20 mouse cellular contexts compared by ENCODE assay signal in the genomic region with DNA sequence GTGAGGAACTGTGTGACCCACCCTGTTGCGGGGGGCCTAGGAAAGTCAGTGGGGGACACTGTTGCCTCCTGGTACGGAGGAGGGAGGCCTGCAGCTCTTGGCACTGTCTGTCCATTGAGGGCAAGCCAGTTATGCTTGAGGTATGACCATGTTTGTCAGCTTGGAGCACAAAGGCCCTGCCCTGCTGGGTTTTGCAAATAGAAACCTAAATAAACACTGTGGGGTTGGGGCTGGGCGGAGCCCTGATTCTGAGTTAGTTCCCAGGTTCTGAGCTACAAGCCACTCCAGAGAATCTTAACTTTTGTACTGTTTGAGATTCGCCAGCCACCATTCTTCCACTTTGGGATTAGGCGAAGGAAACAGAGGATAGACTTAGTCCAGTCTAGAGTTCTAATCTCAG. TPM values are rescaled to one million over a fixed set of nuclear protein-coding genes. Genes with fewer than 3 reads are reported as not detected.
DNase-seq lines count a peak whose midpoint lies in the region; ATAC-seq and TF ChIP-seq lines count a peak whose summit lies in the region.
"Had no signal": no experiment of that assay in that cellular context is flagged by ENCODE, and none has a peak within 500 bp of the region (broad histone marks: within the 10 kb centered on the region; RNA-seq: fewer than 3 reads in every experiment).

No protein-coding gene starts in this region.

- no peak for DNase-seq in hindbrain, embryonic 10.5 days (ENCODE audit: low spot score)
- DNase-seq in urinary bladder, adult 18-20 months (ENCODE audit: low spot score in 2 of 2) = peak; percentile 34 to 51
- no peak for DNase-seq in urinary bladder, postnatal 4 days (ENCODE audit: low spot score in 2 of 2)
- DNase-seq in stomach, postnatal 0 days (ENCODE audit: low spot score) = peak; percentile 83
- DNase-seq in heart, postnatal 25 days (ENCODE audit: low spot score) = no peak
- DNase-seq: cerebellum, adult 8-10 months; gastrocnemius, postnatal 14 days; heart, adult 2 months; kidney, adult 2 months had no signal

- peaks cover 25% of the 10 kb centered on the region for H3K4me1 ChIP-seq in hindbrain, embryonic 10.5 days (replicated peaks)
- peaks cover 5% of the 10 kb centered on the region; the same call in 1 of the 2 replicates for H3K4me1 ChIP-seq in hindbrain, embryonic 12.5 days
- H3K4me1 ChIP-seq in liver, embryonic 16.5 days (ENCODE audit: control insufficient read depth, low read depth, low read length) = peaks cover 4% of the 10 kb centered on the region; the same call in 1 of the 2 replicates
- H3K4me1 ChIP-seq in stomach, postnatal 0 days (replicated peaks; ENCODE audit: control insufficient read depth, insufficient read depth) = no peaks in the 10 kb centered on the region
- H3K4me1 ChIP-seq: hindbrain, embryonic 13.5 days; neural tube, embryonic 13.5 days had no signal

- ATAC-seq in hindbrain, embryonic 12.5 days (ENCODE audit: low FRiP score) = no peak
- ATAC-seq in liver, embryonic 16.5 days (ENCODE audit: low read depth) = peak; percentile 64; the same call in 1 of the 2 replicates
- peak; percentile 78 for ATAC-seq in stomach, postnatal 0 days (ENCODE audit: low FRiP score, low TSS enrichment)
- no peak for ATAC-seq in frontal cortex, adult (ENCODE audit: low TSS enrichment)
- ATAC-seq: inflammation-experienced regulatory T-cells, adult 6 months; midbrain, embryonic 13.5 days had no signal

- intact Hi-C loops in heart, postnatal 25 days (cut with DNase I) = no loop called here

- no peak for TF ChIP-seq EP300 in stomach, postnatal 0 days (optimal IDR thresholded peaks at IDR 0.05)

- H3K4me2 ChIP-seq in hindbrain, embryonic 12.5 days (replicated peaks) = no peak overlapping the region
- H3K4me2 ChIP-seq in liver, embryonic 16.5 days (ENCODE audit: low read depth, low read length) = no peak overlapping the region
- no peak overlapping the region for H3K4me2 ChIP-seq in stomach, postnatal 0 days (replicated peaks; ENCODE audit: low read depth)
- H3K4me2 ChIP-seq: hindbrain, embryonic 13.5 days; limb, embryonic 13.5 days; midbrain, embryonic 13.5 days; neural tube, embryonic 13.5 days had no signal

- peak overlapping the region; percentile 8; the same call in 1 of the 2 replicates for H3K27ac ChIP-seq in hindbrain, embryonic 10.5 days
- H3K27ac ChIP-seq in hindbrain, embryonic 12.5 days = no peak overlapping the region
- no peak overlapping the region; the same call in 1 of the 2 replicates for H3K27ac ChIP-seq in liver, embryonic 16.5 days (ENCODE audit: low read length)
- peak overlapping the region; percentile 67 for H3K27ac ChIP-seq in stomach, postnatal 0 days (replicated peaks)
- H3K27ac ChIP-seq: embryonic facial prominence, embryonic 10.5 days; heart, adult 2 months; hindbrain, embryonic 13.5 days; limb, embryonic 13.5 days; macrophage; midbrain, embryonic 13.5 days; neural tube, embryonic 13.5 days had no signal

- H3K36me3 ChIP-seq in hindbrain, embryonic 10.5 days = no peaks in the 10 kb centered on the region
- no peaks in the 10 kb centered on the region for H3K36me3 ChIP-seq in hindbrain, embryonic 12.5 days
- H3K36me3 ChIP-seq in liver, embryonic 16.5 days (ENCODE audit: control insufficient read depth, insufficient read depth) = no peaks in the 10 kb centered on the region
- H3K36me3 ChIP-seq in stomach, postnatal 0 days (ENCODE audit: control insufficient read depth, insufficient read depth, low read length) = no peaks in the 10 kb centered on the region
- H3K36me3 ChIP-seq: embryonic facial prominence, embryonic 10.5 days; hindbrain, embryonic 13.5 days; limb, embryonic 13.5 days; midbrain, embryonic 13.5 days; neural tube, embryonic 13.5 days had no signal

- no peaks in the 10 kb centered on the region for H3K27me3 ChIP-seq in hindbrain, embryonic 10.5 days (ENCODE audit: insufficient read depth, poor library complexity, severe bottlenecking)
- H3K27me3 ChIP-seq in hindbrain, embryonic 12.5 days = no peaks in the 10 kb centered on the region
- H3K27me3 ChIP-seq in liver, embryonic 16.5 days (ENCODE audit: control insufficient read depth, insufficient read depth, low read depth, low read length) = no peaks in the 10 kb centered on the region
- H3K27me3 ChIP-seq in stomach, postnatal 0 days (ENCODE audit: control insufficient read depth, insufficient read depth, low read length) = no peaks in the 10 kb centered on the region
- H3K27me3 ChIP-seq: hindbrain, embryonic 13.5 days; limb, embryonic 13.5 days; midbrain, embryonic 13.5 days; neural tube, embryonic 13.5 days had no signal

- 89% methylated on average over 5 of the region's 5 CpGs for WGBS in hindbrain, embryonic 10.5 days
- WGBS in hindbrain, embryonic 12.5 days = 88% methylated on average over 5 of the region's 5 CpGs
- WGBS in liver, embryonic 16.5 days (ENCODE audit: insufficient replicate concordance) = 57% methylated on average over 5 of the region's 5 CpGs
- 66% methylated on average over 5 of the region's 5 CpGs for WGBS in stomach, postnatal 0 days

- no peak overlapping the region for H3K9ac ChIP-seq in hindbrain, embryonic 12.5 days
- H3K9ac ChIP-seq in liver, embryonic 16.5 days (ENCODE audit: low read depth, low read length) = no peak overlapping the region
- no peak overlapping the region for H3K9ac ChIP-seq in stomach, postnatal 0 days (ENCODE audit: low read length)
- H3K9ac ChIP-seq: hindbrain, embryonic 13.5 days; limb, embryonic 13.5 days; midbrain, embryonic 13.5 days; neural tube, embryonic 13.5 days had no signal

- no peak overlapping the region for H3K4me3 ChIP-seq in hindbrain, embryonic 10.5 days
- H3K4me3 ChIP-seq in hindbrain, embryonic 12.5 days = no peak overlapping the region
- H3K4me3 ChIP-seq in liver, embryonic 16.5 days (ENCODE audit: low read depth, low read length) = no peak overlapping the region
- H3K4me3 ChIP-seq in stomach, postnatal 0 days (ENCODE audit: low read depth, low read length) = no peak overlapping the region
- H3K4me3 ChIP-seq: embryonic facial prominence, embryonic 10.5 days; heart, adult 2 months; hindbrain, embryonic 13.5 days; limb, embryonic 13.5 days; midbrain, embryonic 13.5 days; neural tube, embryonic 13.5 days had no signal

- no peaks in the 10 kb centered on the region for H3K9me3 ChIP-seq in hindbrain, embryonic 10.5 days
- H3K9me3 ChIP-seq in hindbrain, embryonic 12.5 days (replicated peaks) = no peaks in the 10 kb centered on the region
- H3K9me3 ChIP-seq in liver, embryonic 16.5 days (replicated peaks; ENCODE audit: control insufficient read depth, low read length) = no peaks in the 10 kb centered on the region
- H3K9me3 ChIP-seq in stomach, postnatal 0 days (ENCODE audit: control insufficient read depth, low read length) = no peaks in the 10 kb centered on the region
- H3K9me3 ChIP-seq: embryonic facial prominence, embryonic 10.5 days; hindbrain, embryonic 13.5 days; limb, embryonic 13.5 days; midbrain, embryonic 13.5 days; neural tube, embryonic 13.5 days had no signal

- no peak for TF ChIP-seq CTCF in stomach, postnatal 0 days (IDR thresholded peaks at IDR 0.05; ENCODE audit: low read depth)

RNA-seq across cellular contexts. Expression of a gene that starts 56.6 kb away (rescaled TPM):
- 6.7 and 7.5 TPM in 2 replicates for polyA plus RNA-seq in hindbrain, embryonic 10.5 days (2016; fragmentation: Nextera tagmentation; extraction: Ambion mirVana)
- 11.2 and 11.6 TPM in 2 replicates for polyA plus RNA-seq in hindbrain, embryonic 12.5 days (2016; fragmentation: Nextera tagmentation; extraction: Ambion mirVana)
- polyA plus RNA-seq in liver, embryonic 16.5 days (2015; fragmentation: Nextera tagmentation; extraction: Ambion mirVana) = 1.5 and 1.8 TPM in 2 replicates
- polyA plus RNA-seq in stomach, postnatal 0 days (2015; fragmentation: Nextera tagmentation; extraction: Ambion mirVana) = 7.3 and 10.9 TPM in 2 replicates
- total RNA-seq in heart, postnatal 25 days (2021) = 1 to 10 TPM; 6.4 to 7.7 TPM
- total RNA-seq: MEL had no signal
- polyA plus RNA-seq: inflammation-experienced regulatory T-cells, adult 6 months had no signal

Comparison
In these comparisons a context has a peak if more than half of its experiments do, and no peak if none do; other contexts are left out.
1. DNase-seq: peak in urinary bladder, adult 18-20 months (2 of 2) and stomach, postnatal 0 days (single experiment); none in hindbrain, embryonic 10.5 days (single experiment), urinary bladder, postnatal 4 days (0 of 2) and heart, postnatal 25 days (single experiment).
2. H3K27ac ChIP-seq: peak in hindbrain, embryonic 10.5 days (single experiment) and stomach, postnatal 0 days (single experiment); none in hindbrain, embryonic 12.5 days (single experiment) and liver, embryonic 16.5 days (single experiment).
3. ATAC-seq: peak in liver, embryonic 16.5 days (single experiment) and stomach, postnatal 0 days (single experiment); none in hindbrain, embryonic 12.5 days (single experiment) and frontal cortex, adult (single experiment).